Mouse (Mus musculus) midbrain, embryonic 11.5 days (tissue): ENCODE data around the gene Lyrm4. TPM values are rescaled to one million over a fixed set of nuclear protein-coding genes. Genes with fewer than 3 reads are reported as not detected.

Experiments
- ATAC-seq: fragments of 200-750 bp; cut with Nextera tagmentation; 2 replicates; pipeline ENCODE4 v1.8.0; 2017; ENCODE audit warnings: moderate TSS enrichment, moderate library complexity; ENCODE audit not compliant: low FRiP score
- DNase-seq: peaks from one replicate; pipeline ENCODE4 v3.0.0; 2015; ENCODE audit warnings: low spot score; ENCODE audit errors: missing footprints
- H3K27ac ChIP-seq: fragments of 300-500 bp; sonication (generic); 2 replicates; pipeline ENCODE4 v1.5.1; 2014; ENCODE audit warnings: low read depth, low read length
- H3K27me3 ChIP-seq: fragments of 300-500 bp; sonication (generic); 2 replicates; pipeline ENCODE4 v1.6.1; 2014; ENCODE audit warnings: mild to moderate bottlenecking, low read length, moderate library complexity, mixed read lengths; ENCODE audit not compliant: control insufficient read depth, insufficient read depth
- H3K36me3 ChIP-seq: fragments of 300-500 bp; sonication (generic); 2 replicates; pipeline ENCODE4 v1.6.1; 2014; ENCODE audit warnings: mild to moderate bottlenecking, low read length, moderate library complexity, mixed read lengths; ENCODE audit not compliant: control insufficient read depth, insufficient read depth
- H3K4me1 ChIP-seq: fragments of 300-500 bp; sonication (generic); 2 replicates; pipeline ENCODE4 v1.6.1; 2014; ENCODE audit warnings: low read length; ENCODE audit not compliant: control insufficient read depth, insufficient read depth
- H3K4me2 ChIP-seq: fragments of 300-500 bp; sonication (generic); 2 replicates; pipeline ENCODE4 v1.6.1; 2014; ENCODE audit warnings: mild to moderate bottlenecking, moderate library complexity
- H3K4me3 ChIP-seq: fragments of 300-500 bp; sonication (generic); 2 replicates; pipeline ENCODE4 v1.5.1; 2014; ENCODE audit warnings: low read depth, low read length
- H3K9ac ChIP-seq: fragments of 300-500 bp; sonication (generic); 2 replicates; pipeline ENCODE4 v1.6.1; 2014; ENCODE audit warnings: low read length
- H3K9me3 ChIP-seq: fragments of 300-500 bp; sonication (generic); 2 replicates; pipeline ENCODE4 v1.6.1; 2016; ENCODE audit warnings: low read length; ENCODE audit not compliant: control insufficient read depth
- WGBS: fragments of 180-500 bp; shearing (Covaris S2); extraction: QIAGEN DNeasy Blood & Tissue Kit; methylation state at CpG from one replicate; pipeline ENCODE4 v1.1.7; 2014; 5-methylcytosine and 5-hydroxymethylcytosine counted together
- polyA plus RNA-seq: library from polyadenylated mRNA; unstranded; fragments of >200 nt; fragmentation: Nextera tagmentation; extraction: Ambion mirVana; gene quantifications from 2 replicates; pipeline ENCODE4 v1.2.1, GENCODE M21; 2014

Gene Lyrm4
- polyA plus RNA-seq, 1 experiment from 2014 or later = 25.5 TPM

DNA sequence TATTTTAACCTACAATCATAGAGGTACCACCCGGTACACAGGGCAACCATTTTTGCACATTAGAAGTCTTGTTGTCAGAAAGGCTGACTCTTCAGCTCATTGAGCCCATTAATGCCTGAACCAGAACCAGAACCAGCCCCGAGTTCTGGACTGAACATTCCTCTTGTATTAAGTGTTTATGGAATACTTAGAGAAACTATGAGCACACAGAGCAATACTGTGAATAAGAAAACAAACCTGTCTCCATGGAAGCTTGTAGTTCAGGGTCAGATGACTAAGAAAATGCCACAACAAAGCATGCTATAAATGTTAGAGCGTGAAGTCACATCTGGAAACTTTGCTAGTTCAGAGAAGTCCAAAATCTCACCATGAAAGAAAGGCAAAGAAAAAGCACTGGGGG lies 35.7 kb downstream of the Lyrm4 start:
- WGBS = 93% methylated on average over 3 of the region's 3 CpGs
- H3K9ac ChIP-seq = no peak overlapping the region
- DNase-seq = no peak
- no peaks in the 10 kb centered on the region for H3K27me3 ChIP-seq
- H3K4me1 ChIP-seq = no peaks in the 10 kb centered on the region
- H3K4me3 ChIP-seq = no peak overlapping the region
- H3K9me3 ChIP-seq = no peaks in the 10 kb centered on the region
- no peak overlapping the region for H3K27ac ChIP-seq
- H3K36me3 ChIP-seq = no peaks in the 10 kb centered on the region
- ATAC-seq = no peak
- no peak overlapping the region for H3K4me2 ChIP-seq

DNA sequence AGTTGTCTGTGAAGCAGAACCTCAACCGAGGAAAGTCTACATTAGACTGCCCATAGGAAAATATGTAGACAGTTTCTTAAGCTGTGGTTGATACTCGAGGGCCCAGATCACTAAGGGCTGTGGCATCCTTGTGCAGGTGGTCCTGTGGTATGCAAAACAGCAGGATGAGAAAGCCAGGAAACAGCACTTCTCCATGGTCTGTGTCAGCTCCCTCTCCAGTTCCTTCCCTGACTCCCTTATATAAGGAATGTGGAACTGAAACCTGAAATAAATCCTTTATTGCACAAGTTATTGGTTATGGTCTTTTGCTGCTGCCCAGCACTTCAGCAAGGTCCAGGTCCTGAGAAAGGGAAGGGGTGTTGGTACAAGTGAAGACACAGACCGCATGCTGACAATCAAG lies 42.8 kb downstream of the Lyrm4 start:
- no peak for DNase-seq
- no peak overlapping the region for H3K27ac ChIP-seq
- no peaks in the 10 kb centered on the region for H3K4me1 ChIP-seq
- no peaks in the 10 kb centered on the region for H3K9me3 ChIP-seq
- WGBS = 86% methylated on average over 3 of the region's 3 CpGs
- no peak for ATAC-seq
- H3K27me3 ChIP-seq = no peaks in the 10 kb centered on the region
- H3K4me3 ChIP-seq = no peak overlapping the region
- H3K4me2 ChIP-seq = no peak overlapping the region
- H3K9ac ChIP-seq = no peak overlapping the region
- no peaks in the 10 kb centered on the region for H3K36me3 ChIP-seq

DNA sequence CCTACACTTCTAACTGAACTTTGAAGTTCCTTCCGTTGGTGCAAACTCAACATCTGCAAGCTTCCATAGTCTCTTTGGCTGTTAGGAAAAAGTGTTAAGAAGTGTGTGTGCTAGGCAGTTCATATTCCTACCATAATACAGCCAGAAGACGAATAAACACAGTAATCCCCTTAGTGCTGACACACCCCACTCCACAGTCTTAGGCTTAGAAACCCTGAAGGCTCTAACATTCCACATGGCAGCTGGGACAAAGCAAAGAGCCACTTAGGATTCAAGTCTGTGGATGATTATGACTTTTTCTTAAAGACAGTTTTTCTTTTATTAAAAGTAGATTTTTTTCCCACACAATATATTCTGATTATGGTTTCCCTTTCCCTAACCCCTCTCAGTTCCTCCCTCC lies 50.6 kb downstream of the Lyrm4 start:
- ATAC-seq = no peak

DNA sequence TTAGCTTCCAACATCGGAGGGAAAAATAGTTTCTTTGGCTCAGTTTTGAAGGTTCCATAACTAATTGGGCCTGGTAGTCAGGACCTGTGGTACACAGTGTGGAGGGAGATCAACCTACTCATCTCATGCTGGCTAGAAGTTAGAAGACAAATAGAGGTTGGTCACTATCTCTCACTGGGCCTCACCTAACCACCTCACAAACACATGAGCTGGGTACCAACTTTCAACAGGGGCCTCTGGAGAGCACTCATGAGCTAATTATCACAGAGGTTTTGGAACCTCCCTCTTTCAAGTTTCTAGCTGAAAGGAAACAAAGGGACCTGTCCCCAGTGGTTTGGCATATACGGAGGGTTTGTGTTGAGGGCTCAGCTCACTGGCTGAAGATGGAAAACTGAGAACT lies 59.8 kb downstream of the Lyrm4 start:
- 73% methylated on average over 2 of the region's 2 CpGs for WGBS
- no peak overlapping the region for H3K4me2 ChIP-seq
- H3K4me1 ChIP-seq = no peaks in the 10 kb centered on the region
- DNase-seq (no peak), ATAC-seq (no peak)
- H3K9me3 ChIP-seq = no peaks in the 10 kb centered on the region
- H3K4me3 ChIP-seq = no peak overlapping the region
- no peaks in the 10 kb centered on the region for H3K27me3 ChIP-seq
- H3K27ac ChIP-seq = no peak overlapping the region
- H3K9ac ChIP-seq = no peak overlapping the region
- no peaks in the 10 kb centered on the region for H3K36me3 ChIP-seq

More for the DNA sequence above, 50.6 kb downstream of the Lyrm4 start:
- 74% methylated on average over 2 of the region's 2 CpGs for WGBS
- H3K27ac ChIP-seq = no peak overlapping the region
- no peak overlapping the region for H3K4me2 ChIP-seq
- H3K27me3 ChIP-seq = no peaks in the 10 kb centered on the region
- no peak overlapping the region for H3K9ac ChIP-seq
- H3K36me3 ChIP-seq = no peaks in the 10 kb centered on the region
- no peaks in the 10 kb centered on the region for H3K9me3 ChIP-seq
- H3K4me3 ChIP-seq = no peak overlapping the region
- no peaks in the 10 kb centered on the region for H3K4me1 ChIP-seq
- peak; percentile 33 for DNase-seq

DNA sequence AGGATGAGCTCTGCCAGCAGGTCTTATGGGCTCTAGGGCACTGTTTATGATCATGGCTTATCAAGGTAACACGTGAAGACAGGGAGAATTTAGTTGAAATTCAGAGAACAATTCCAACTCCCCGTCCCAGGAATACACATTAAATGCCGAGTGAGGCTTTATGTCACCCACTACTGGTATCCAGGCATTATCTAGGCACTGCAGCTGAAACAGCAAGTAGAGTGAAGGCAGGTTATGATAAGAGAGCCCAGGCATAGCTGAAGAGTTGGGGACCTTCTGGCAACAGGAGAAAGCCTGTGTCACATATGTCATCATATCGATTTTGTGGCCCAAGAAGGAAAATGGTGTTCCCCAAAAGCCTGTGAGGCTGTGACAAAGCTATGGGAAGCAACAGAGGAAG lies 60.4 kb downstream of the Lyrm4 start:
- Histone ChIP-seq H3K4me3 (no peak overlapping the region), H3K9ac (no peak overlapping the region), H3K4me2 (no peak overlapping the region), H3K4me1 (no peaks in the 10 kb centered on the region), H3K27ac (no peak overlapping the region), H3K36me3 (no peaks in the 10 kb centered on the region), H3K9me3 (no peaks in the 10 kb centered on the region), H3K27me3 (no peaks in the 10 kb centered on the region)
- DNase-seq = no peak
- whole genome bisulfite sequencing = 90% methylated on average over 4 of the region's 4 CpGs
- ATAC-seq = no peak

DNA sequence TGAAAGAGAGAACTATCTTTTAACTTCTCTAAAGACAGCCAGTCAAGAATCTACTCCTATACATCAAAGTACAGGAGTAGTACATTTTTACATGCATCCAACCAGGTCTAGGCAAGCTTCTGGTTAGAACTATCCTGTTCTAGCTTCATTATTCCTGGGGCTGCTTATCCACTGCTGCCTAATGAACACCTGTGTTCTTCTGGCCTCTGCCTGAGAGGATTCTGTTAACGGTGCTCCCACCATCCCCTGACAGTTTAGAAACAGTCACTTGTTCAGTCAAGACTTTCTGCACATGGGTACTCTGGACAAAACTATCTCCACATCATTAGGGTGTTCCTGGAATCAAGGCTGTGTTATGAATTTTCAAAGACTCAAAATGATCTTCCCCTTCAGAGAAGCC lies 60.8 kb downstream of the Lyrm4 start:
- Histone ChIP-seq H3K4me3 (no peak overlapping the region), H3K27ac (no peak overlapping the region), H3K36me3 (no peaks in the 10 kb centered on the region), H3K9ac (no peak overlapping the region), H3K4me1 (no peaks in the 10 kb centered on the region), H3K27me3 (no peaks in the 10 kb centered on the region), H3K4me2 (no peak overlapping the region), H3K9me3 (no peaks in the 10 kb centered on the region)
- ATAC-seq = no peak
- 90% methylated on average over 1 of the region's 1 CpGs for WGBS
- no peak for DNase-seq

DNA sequence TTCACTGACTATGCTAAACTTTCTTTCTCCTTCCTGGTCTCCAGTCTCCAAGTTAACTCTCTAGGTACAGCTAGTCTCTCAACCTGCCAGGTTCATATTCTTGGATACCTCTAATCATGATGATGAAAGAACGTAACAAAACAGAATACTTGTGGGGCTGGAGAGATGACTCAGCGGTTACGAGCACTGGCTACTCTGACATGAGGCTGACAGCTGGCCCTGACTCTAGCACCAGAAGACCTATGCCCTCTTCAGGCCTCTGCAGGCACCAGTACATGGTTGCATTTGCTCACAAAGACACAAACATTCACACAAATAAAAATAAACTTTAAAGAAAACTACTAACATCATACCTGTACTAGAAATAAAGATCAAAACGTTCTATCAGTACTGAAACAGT lies 81.8 kb downstream of the Lyrm4 start:
- 92% methylated on average over 4 of the region's 4 CpGs for WGBS
- Histone ChIP-seq H3K4me2 (no peak overlapping the region), H3K4me1 (no peaks in the 10 kb centered on the region), H3K36me3 (no peaks in the 10 kb centered on the region), H3K9me3 (no peaks in the 10 kb centered on the region), H3K27ac (no peak overlapping the region), H3K9ac (no peak overlapping the region), H3K27me3 (no peaks in the 10 kb centered on the region), H3K4me3 (no peak overlapping the region)
- DNase-seq = no peak
- ATAC-seq = no peak

DNA sequence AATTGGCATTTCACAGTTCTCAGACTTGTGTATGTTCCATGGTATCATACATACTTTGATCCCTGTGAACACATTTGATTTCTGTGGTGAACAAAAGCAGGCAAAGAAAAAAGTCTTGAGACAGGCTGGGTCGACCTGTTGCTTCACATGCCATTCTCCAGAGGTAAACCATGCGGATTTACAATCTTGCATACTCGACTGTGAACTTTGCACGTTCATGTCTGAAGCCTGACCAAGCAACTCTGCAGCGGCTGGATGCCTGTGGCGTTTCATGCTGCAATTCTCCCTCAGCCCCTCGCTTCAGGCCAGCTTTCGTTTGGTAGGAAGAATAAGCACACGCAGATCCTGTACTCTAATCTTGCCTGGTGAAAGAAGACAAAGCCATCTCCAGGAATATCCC lies 85.4 kb downstream of the Lyrm4 start:
- no peak overlapping the region for H3K4me2 ChIP-seq
- ATAC-seq = no peak

DNA sequence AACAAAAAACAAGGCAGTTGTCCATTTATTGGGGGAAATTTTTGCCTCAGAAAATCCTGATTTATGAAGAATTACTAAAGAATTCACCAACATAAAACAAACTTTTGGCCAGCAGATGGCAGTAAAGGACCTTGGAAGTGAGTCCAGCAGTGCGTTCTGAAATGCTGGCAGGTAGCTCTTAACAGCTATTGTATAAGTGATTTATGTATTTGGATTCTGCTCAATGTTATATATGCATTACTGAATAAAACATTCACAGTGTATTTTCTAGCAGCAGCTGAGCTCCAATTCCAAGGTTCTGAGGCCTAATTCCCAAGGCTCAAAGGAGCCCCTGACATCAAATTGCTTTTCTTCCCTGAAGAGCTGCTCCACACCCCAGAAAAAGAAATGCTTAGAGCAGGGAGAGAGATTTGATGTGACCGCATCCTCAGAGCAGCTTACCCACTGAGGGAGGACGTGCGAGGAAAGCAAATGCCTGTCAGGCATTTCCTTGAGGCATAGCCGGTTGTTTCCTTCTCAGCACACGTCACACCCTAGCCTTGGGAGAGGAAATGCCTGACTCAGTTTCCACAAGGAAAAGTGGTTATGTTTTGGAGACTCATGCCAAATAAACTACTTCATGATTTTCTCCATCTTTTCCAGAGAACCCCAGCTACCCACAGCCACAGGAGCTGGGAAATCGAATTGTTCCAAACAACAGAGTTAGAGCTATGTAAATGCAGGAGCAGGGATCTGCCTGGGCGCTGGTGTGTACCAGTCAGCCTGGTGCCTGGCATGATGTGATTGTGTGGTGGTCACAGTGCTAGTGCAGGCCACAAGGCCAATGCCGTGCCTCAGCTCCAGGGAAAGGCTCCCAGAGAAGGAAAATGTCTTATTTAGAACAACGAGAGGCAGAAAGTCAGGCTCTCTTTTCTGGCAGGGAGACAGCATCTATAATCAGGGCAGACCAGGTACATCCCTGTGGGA lies 97.7 kb downstream of the Lyrm4 start:
- Histone ChIP-seq H3K27ac (peak overlapping the region; percentile 31; the same call in 1 of the 2 replicates), H3K4me1 (no peaks in the 10 kb centered on the region), H3K4me3 (no peak overlapping the region), H3K9me3 (no peaks in the 10 kb centered on the region), H3K9ac (no peak overlapping the region), H3K27me3 (no peaks in the 10 kb centered on the region), H3K4me2 (no peak overlapping the region), H3K36me3 (no peaks in the 10 kb centered on the region)
- 57% methylated on average over 10 of the region's 10 CpGs for WGBS
- DNase-seq (peak; percentile 99), ATAC-seq (peak; percentile 63; the same call in 1 of the 2 replicates)

More for the DNA sequence above, 85.4 kb downstream of the Lyrm4 start:
- H3K4me3 ChIP-seq = no peak overlapping the region
- no peaks in the 10 kb centered on the region for H3K36me3 ChIP-seq
- WGBS = 84% methylated on average over 9 of the region's 9 CpGs
- no peaks in the 10 kb centered on the region for H3K9me3 ChIP-seq
- no peaks in the 10 kb centered on the region for H3K4me1 ChIP-seq
- H3K9ac ChIP-seq = no peak overlapping the region
- H3K27ac ChIP-seq = no peak overlapping the region
- DNase-seq = no peak
- H3K27me3 ChIP-seq = no peaks in the 10 kb centered on the region
